Mouse (Mus musculus) heart, adult 8-10 months (tissue): ENCODE results near the gene Bag5. TPM values are rescaled to one million over a fixed set of nuclear protein-coding genes. Genes with fewer than 3 reads are reported as not detected.
"Not testable (repeated sequence)": the region's sequence is repeated elsewhere in the genome, so short reads cannot be mapped to it uniquely, and the experiment has no call there.

Experiments used
- DNase-seq: peaks from one replicate; pipeline ENCODE4 v3.0.0; 2022; ENCODE audit warnings: low spot score
- total RNA-seq, 4 experiments: library from RNA; stranded (reverse); gene quantifications; 2 replicates each; pipeline ENCODE4 v1.2.4; 2022

The Bag5 gene
- 10 to 100 TPM; 18.9 to 20.1 (median 19.6) TPM for total RNA-seq

DNA sequence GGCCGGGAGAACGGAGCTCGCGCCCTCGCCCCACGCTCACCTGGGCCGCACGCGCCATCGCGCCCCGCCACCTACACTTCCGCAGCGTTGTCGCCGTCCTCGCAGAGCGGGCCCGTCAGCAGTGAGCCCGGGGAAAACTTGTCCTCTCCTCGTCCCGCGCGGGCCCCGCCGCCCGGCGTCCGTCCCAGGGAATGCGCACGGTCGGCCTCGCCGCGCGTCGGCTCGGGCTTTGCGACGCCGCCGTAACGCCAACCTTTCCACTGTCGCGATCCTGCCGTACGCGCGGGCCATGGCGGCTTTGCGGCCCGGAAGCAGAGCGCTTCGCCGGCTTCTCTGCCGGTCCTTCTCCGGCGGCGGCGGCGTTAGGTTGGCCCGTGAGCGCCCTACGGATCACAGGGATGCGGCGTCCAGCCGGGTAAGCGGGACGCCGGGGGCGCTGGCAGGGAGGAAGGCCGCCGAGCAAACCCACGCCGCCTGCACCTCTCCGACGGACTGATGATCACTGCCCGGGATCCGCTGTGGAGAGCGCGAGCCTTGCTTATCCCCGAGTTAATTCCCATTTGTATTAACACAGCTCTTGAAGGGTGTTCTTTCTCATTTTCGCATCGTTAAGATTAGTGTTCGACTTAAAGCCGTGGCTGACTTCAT lies at the start of gene Bag5, which contains the start of gene Apopt1:
Gene Bag5, minus strand, starts transcription at position 254 of the 648 bp plus-strand sequence.
Gene Apopt1, plus strand, starts transcription at position 258 of the 648 bp plus-strand sequence.
- peak; percentile 90 for DNase-seq

DNA sequence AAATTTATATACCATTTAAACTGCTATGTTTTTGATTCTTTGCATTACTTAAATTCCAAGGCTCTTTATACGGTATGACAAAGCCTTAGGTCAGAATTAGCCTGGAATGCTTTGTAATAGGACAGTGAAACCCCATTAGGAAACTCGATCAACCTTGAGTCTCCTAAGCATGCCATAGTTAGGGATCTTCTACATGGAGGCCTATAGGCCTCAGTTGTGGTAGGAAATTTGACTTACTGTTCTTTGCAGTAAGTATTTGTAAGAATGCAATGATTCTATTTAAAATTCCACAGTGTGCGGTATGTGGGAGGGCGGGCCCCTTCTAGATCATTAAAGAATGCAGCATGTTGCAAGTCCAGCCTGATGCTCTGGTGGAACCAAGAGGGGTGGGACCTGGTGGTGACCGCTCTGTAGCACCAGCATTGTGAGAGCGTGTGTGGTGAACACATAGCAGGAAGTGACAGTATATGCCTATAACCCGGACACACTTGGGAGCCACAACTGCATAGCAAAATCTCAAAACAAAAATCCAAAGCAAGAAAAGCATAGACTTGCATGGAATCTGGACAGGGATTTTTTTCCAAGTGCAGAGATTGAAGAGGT lies 47.4 kb upstream of the Bag5 start:
- no peak for DNase-seq

DNA sequence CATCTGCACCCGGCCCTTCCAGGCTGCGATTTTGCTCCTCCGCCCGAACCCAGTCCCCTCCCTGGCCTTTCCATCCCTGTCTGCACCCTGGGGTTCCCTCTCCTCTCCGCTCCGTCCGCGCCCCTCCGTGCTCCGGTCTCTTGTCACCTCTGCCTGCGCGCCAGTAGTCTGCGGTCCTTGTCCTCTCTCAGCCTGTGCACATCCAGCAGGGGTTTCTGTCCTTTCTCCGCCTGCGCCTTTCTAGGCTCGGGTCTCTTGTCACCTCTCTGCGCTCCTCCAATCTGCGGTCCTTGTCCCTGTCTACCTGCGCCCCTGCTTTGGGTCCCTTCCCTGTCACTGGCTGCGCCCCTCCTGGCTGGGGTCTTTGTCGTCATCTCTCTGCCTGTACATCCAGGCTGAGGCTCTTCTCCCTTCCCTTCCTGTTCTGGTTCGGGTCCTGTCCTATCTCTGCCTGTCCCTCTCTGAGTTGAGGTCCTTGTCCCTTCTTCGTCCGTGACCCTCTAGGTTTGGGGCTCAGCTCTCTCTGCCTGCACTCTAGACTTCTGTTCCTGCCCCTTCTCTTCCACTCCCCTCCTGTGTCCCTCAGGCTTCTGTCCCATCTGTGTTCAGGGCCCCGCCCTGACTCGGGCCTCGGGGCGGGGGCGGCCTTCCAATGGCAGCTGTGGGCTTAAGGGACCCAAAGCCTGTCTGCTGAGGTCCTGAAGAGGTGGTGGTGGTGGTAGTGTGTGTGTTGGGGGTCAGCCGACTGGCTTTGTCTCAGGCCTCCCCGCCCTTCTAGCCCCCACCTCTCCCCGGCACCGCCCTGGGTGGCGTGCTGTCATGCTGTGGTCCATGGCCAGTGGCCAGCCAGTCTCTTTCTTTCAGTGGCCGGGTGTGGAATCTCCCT lies 46.4 kb upstream of the Bag5 start:
- peak; percentile 79 for DNase-seq

DNA sequence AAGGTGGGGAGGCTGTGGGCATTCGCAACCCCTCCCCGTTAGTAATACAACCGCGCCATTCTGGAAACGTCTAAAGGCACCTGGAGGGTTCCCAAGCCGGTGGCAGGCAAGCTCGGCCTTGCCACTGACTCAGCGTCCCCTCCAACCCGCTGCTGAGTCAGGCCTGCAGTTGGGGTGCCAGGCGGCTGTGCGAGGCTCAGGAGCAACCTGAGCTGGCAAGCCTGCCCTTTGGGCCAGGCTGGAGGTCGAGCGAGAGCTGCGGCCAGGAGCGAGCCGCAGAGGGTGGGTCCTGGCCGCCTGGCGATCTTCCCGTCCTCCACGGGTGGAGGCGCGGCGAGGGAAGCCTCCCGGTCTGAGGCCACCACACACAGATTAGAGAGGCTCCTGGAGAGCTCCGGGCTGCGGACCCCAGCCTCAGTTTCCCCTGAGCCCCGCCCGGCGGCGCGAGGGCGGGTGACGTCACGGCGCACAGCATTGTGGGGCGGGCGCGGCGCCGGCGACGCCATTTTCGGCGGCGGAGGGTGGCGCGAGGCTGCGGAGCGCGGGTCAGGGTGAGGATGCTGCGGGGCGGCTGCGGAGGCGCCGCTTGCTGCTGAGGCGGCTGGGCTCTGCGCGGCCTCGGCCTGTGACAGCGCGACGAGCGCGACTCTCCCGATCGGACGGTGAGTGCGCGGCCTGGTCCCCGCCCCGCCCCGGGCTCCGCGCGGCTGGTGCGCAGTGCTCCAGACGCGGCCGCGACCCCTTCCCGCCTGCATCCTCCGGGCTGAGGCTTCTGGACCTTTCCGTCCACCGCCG lies 45.5 kb upstream of the Bag5 start, which contains the start of gene Klc1:
Gene Klc1, plus strand, starts transcription at position 469 of the 795 bp plus-strand sequence.
- DNase-seq: peak; percentile 68

DNA sequence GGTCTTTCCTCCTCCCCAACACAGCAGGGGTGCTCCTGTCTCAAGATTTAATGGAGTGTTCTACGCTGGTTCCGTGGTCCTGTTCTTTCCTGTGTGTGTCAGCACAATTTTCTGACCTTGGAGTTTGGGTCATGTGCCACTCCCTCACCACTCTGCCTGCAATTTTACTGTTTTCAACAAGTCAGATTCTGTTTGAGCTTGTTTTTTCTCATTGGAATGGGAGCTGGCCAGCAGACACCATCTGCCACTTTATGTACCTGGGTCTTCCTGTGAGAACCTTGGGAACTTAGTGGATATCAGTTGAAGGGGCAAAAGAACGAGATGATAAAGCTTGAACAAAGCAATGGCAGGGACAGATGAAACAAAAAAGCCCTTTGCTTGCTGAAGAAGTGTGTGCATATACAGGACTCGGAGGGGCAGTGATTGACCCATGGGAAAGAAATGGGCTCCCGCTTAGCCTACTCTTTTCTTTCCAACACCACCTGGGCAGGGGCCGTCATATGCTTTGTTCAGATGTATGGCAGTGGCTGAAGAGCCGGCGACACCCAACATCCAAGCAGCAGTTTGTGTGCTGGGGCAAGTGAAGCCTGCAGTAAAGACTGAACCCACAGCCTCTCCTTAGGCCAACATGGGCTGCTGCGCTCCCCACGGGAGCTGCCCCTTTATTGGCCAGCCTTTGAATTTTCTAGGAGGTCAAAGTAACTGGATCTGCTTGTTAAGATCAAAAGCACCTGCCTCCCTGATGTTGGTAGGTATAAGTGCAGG lies 44.7 kb upstream of the Bag5 start:
- DNase-seq: no peak

DNA sequence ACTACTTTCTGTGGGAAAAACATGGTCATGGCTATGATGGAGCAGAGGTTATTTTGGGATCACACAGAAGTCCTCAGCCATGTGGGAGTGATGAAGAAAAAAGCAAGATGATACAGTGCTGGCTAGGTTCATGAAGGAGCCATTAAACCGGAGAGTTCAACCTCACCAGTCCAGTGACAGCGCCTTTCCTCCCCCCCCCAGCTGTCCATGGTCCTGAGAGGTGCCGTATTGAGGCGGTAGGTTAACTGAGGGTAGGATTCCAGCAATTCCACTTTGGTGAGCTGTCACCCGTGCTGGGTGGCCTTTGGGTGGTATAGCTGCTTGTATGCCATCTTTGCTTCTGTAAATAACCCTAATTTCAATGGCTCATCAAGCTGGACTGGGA lies 43.6 kb upstream of the Bag5 start:
- DNase-seq: no peak

DNA sequence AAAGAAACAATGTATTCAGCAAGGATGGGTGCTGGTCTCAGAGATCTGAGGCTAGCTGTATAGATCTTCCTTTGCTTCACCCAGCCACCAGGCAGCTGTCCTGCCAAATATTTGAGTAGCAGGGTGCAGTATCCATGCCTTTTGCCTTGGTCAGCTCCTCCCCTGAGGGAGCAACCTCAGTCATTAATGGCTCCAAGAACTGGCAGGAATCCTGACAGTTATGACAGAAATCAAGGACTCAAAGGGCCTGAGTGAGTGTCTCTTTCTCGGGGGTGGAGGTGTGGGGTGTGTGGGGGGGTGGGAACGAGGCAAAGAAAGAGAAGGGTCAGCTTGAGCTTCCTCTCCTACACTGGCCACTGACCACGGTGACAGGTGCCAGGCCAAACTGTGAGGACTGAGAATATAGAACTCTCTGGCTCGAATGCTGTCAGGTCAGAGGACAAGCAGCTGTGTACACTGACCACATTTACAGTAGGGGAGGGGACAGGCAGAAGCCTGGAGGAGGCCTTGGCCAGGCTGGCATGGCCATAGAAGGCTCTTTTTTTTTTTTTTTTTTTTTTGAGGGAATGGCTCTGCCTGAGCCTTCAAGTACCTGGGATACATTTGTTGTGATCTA lies 43.1 kb upstream of the Bag5 start:
- DNase-seq: no peak

DNA sequence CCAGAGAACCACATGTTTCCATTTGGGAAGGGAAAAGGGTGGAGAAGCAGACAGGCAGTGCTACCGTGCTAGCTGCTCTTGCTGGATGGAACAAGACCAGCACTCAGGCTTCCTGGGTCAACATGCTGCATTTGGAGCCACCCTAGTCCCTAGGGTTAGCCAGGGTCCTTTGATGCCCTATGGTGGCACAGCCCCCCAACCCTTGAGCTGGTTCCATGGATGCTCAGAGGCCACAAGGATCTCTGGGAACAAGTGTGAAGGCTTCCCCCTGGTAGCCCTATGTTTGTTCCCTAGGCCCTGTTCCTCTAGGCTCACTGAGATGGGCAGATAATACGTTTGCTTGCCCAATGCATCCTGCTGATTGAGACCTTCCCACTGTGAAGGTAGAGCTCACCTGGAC lies 42.2 kb upstream of the Bag5 start:
- no peak for DNase-seq

DNA sequence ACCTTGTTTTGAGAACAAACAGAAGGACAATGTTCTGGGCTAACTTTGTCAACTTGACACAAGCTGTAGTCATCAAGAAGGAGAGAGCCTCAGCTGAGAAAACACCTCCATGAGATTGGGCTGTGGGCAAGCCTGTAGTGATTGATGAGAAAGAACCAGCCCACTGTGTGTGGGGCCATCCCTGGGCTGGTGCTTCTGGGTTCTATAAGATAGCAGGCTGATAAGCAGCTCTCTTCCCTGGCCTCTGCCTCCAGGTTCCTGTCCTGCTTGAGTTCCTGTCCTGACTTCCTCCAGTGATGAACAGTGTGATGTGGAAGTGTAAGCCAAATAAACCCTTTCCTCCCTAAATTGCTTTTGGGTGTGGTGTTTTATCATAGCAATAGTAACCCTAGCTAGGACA lies 41.7 kb upstream of the Bag5 start:
- DNase-seq: no peak

DNA sequence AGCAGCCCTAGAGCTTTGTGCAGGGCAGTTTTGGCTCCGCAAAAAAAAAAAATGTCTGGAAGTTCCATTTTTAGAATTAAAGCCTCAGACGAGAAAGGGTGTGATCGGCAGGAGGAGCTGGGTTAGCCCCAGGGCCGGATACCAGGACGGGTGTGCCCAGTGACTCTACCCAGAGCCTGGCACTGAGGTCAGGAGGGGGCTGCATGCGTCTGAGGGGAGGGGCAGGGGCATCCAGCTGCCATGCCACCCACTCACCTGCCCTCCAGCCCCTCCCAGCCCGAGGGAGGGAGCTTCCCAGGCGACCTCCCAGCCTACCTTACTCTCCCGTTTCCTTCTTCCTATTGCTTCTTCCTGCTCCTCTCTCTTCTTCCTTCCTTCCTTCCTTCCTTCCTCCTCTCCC lies 40.3 kb upstream of the Bag5 start:
- DNase-seq: no peak

DNA sequence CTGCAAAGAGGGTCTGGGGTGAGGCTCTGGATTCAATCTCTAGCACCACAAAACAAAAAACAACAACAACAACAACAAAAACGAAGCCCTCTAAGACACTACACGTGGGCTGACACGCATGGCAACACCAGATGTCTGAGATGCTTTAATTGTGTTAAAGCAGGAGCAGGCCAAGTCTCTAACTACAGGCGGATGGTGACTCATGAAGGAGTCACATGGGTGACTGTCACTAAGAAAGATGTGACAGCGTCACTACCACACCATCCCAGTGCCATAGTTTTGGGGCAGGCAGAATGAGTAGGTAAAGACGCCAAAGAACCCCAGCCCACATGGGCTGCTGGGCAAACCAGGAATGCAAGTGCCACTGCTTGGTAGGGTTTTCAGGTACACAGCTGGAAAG lies 39.4 kb upstream of the Bag5 start:
- no peak for DNase-seq

DNA sequence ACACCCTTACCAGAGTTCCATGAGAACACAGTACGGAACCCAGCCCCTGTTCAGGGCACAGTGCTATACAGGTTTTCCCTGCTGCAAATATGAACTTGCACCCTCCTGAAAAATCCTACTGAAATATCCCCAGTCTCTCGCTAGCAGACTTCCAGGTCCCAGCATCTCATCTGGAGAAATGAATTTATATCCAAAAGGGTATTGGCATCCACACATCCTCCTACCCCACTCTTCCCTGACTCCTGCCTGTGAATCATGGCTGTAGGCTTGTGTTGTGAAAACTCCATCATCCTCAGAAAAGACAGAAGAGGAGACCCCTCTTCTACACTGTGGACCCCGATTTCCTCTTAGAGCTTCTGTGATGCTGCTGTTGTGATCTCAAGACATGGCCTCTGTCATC lies 37.7 kb upstream of the Bag5 start:
- DNase-seq: no peak

DNA sequence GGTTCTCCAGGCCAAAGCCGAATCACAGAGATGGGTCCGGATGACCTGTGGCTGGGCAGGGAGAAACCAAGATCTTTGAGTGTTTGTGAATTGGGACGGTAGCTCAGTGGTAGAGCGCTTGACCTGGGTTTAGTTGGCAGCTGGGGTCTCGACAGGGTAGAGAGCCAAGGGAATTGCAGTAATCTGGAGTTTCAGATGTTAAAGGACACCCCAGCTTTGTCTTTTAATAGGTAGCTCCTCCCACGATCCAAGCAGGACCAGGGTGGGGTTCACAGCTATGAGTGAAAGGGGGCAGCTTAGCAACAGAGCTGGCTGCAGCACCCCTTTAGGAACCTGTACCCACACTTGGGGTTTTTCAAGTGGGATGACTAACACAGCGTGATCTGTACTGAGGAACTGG lies 34.4 kb upstream of the Bag5 start:
- DNase-seq: no peak

DNA sequence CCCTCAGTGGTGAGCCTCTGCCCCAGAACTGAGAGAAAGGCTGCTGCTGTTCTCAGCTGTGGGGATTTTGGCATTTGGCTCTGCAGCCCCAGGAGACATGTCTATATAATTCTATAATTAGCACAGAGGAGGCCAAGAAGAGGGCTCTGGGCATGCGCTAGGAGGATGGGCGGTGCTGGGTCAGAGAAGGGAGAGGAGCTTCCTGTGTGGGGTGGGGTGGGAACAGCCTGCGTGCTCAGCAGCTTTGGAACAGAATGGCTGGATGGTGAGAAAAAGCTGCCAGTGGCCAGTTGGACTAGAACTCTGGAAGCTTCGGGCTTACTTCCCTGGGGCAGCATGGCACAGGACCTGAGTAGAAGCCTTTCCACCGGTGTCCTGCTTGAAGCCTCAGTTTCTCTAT lies 33.0 kb upstream of the Bag5 start:
- DNase-seq: peak; percentile 92

DNA sequence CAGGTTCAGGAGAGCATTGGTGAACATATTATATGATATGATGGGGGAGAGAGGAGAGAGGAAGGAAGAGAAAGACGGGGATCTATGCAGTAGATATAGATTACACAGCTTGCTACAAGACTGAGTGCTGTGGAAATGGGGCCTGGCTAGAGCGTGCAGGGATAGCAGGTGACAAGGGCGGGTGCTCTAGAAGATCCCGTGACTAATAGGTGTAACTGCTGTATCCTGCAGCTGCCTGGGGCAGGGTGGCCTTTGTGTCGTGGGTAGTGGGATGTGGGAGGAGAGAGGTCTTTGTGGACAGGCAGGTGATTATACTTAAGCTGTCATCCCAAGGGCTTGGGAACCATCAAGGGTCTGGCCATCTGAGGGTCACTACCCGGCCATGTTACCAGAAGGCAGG lies 32.2 kb upstream of the Bag5 start:
- no peak for DNase-seq

DNA sequence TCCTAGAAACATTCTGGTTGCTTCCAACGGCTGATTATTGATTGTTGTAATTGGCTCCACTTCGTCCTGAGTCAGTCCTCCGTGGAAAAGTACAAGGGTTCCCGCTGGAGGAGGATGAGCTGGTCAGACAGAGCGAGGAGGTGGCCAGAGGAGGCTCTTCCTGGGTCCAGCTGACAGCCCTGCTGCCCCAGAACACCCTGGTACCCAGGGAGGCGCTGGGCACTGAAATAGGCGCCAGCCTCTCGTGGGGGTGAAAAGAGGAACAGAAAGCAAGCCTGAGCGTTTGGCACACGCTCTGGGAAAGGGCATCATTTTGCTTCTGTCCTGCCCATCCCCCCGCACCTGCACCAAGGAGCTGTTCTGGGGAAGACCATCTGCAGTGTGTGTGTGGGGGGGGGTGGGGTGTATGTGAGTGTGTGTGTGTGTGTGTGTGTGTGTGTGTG lies 30.9 kb upstream of the Bag5 start:
- DNase-seq: peak; percentile 49

DNA sequence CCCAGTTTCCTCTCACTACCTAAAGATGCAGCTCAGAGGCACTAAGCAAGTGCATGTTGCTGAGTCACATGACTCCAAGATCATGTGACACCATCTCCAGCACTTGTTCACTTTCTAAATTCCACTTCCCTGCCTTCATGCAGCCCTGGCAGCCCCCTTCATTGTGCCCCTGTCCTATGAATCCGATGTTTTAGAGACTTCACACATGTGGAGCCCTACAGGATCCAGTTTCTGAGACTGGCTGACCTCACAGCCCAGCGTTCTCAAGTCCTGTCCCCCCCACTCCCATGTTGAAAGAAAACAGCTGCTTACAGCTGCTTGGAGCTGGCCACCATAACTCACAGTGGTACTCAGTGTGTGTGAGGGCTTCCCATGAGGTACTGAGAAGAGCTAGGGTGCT lies 30.4 kb upstream of the Bag5 start:
- DNase-seq: peak; percentile 64

DNA sequence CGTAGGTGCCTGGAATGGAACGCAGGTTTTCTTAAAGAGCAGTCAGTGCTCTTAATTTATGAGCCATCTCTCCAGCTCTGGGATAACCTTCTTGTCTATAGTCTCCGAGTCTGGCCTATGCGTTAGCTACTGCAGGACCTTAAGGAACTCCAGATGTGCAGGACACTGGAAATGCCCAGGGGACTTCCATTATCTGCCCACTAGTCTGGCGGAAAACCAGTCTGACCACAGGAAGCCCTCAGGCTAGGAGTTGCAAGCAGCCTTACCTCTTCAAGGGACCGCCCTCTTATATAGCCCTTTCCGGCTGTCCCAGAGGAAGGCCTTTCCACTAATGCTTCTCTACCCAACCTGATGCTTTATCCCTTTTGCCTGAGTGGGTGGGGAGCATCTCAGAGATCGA lies 28.3 kb upstream of the Bag5 start:
- DNase-seq: no peak

DNA sequence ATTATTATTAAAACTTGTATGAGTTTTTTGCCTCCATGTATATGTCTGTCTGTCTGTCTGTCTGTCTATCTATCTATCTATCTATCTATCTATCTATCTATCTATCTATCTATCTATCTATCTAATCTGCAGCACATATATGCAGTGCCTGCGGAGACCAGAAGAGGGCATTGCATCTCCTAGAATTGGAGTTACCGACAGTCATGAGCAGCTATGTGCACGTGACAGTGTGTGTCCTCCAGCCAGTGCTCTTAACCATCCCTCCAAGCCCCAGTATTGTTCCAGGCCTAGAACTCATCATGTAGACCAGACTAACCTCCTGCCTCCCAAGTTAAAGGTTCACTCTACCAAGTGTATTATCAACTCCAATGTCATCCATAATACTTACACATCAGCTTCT lies 25.7 kb upstream of the Bag5 start:
- DNase-seq: peak; percentile 61

DNA sequence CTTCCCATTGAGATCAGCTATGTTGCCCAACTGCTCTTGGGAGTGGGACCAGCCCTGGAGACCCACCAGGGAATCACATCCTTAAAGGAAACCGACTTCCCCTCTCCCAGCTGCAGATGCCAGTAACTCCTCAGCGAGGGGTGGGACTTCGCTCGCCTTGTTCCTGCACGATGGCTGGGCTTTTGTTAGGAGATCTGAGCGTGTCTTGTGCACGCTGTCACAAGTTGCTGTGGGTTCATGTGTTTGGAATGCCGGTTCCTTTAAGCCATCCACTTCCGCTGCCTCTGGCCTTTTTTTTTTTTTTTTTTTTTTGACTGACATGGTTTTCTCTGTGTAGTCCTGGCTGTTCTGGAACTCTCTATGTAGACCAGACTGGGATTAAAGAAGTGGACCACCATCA lies 24.3 kb upstream of the Bag5 start:
- no peak for DNase-seq

DNA sequence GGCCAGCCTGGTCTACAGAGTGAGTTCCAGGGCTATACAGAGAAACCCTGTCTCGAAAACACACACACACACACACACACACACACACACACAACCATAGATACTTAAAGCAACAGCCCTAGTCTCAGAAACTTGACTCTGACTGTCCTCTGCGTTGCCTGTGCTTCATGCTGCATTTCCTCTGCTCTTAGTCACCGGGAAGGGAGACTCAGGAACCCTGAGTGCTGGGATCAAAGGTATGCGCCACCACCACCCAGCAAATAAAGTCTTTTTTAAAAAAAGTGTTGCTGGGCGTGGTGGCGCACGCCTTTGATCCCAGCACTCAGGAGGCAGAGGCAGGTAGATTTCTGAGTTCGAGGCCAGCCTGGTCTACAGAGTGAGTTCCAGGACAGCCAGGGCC lies 23.6 kb upstream of the Bag5 start:
- not testable (repeated sequence) for DNase-seq
